Mouse (Mus musculus): Measurements from ENCODE around the gene Ap4b1.
"Not testable (repeated sequence)": the region's sequence is repeated elsewhere in the genome, so short reads cannot be mapped to it uniquely, and the experiment has no call there.

DNA sequence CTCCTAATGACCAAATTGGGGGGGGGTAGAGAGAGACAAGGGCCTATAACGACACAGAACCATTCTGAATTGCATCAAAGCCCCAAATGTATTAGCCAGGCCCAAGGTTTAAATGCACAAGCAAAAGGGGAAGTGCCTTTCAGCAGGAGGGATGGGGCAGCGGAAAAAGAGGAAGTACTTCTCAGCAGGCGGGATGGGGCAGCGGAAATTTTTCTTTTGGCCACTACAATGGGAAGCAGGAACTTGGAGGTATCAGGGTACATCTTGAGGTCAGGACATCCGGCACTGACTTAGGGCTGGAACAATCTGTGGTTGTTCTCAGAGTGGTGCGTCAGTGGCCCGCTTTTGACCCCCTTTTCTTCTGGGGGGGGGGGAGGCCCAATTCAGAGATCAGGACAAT lies 31.6 kb downstream of the Ap4b1 start:
- not testable (repeated sequence) for TF ChIP-seq POLR2A (IDR thresholded peaks at IDR 0.05; ENCODE audit: low read depth, low read length); CTCF (IDR thresholded peaks at IDR 0.05; ENCODE audit: borderline replicate concordance, insufficient read depth, low read length)

Measured in embryonic fibroblast, embryonic 13.5 days (primary cell).